9 mouse cellular contexts compared by ENCODE assay signal in the genomic region with DNA sequence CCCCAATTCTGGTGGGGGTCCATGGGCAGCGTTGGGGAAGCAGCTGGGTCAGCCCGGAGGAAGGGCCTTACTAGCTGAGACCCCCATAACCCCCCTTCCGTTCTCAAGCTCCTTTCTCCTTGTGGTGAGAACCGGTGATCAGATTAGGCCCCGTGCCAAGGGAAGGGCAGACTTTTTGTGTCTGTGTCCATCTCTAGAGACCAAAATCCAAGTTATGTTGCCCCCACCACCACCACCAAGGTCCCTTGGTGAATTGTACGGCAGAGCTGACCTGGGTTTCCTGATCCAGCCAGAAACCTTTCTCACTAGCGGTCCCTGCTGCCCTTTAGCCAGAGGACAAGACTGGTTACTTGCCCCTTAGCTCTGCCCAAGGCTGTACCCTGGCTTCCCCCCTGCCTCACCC. TPM values are rescaled to one million over a fixed set of nuclear protein-coding genes. Genes with fewer than 3 reads are reported as not detected.
DNase-seq lines count a peak whose midpoint lies in the region; ATAC-seq and TF ChIP-seq lines count a peak whose summit lies in the region.
"Had no signal": no experiment of that assay in that cellular context is flagged by ENCODE, and none has a peak within 500 bp of the region (broad histone marks: within the 10 kb centered on the region; RNA-seq: fewer than 3 reads in every experiment).

No protein-coding gene starts in this region.

- intact Hi-C loops in left cerebral cortex, postnatal 36 days (cut with DNase I): loop anchor here (10.0 kb wide), 1 partner anchor 560 kb away; a partner anchor contains a TSS

- 6% methylated on average over 7 of the region's 7 CpGs for WGBS in embryonic facial prominence, embryonic 13.5 days
- WGBS in intestine, embryonic 16.5 days: 9% methylated on average over 7 of the region's 7 CpGs
- 1% methylated on average over 7 of the region's 7 CpGs for WGBS in neural tube, embryonic 15.5 days

- no peak for ATAC-seq in embryonic facial prominence, embryonic 13.5 days (ENCODE audit: insufficient number of reproducible peaks, insufficient read depth, low FRiP score, low TSS enrichment, low read depth)
- ATAC-seq in intestine, embryonic 16.5 days: no peak
- ATAC-seq in neural tube, embryonic 15.5 days (ENCODE audit: low FRiP score): 0 out of 2 replicates have a peak, but pooled peaks have one; percentile 4

- H3K9me3 ChIP-seq in embryonic facial prominence, embryonic 13.5 days: no peaks in the 10 kb centered on the region
- H3K9me3 ChIP-seq in intestine, embryonic 16.5 days (ENCODE audit: control insufficient read depth, low read length): no peaks in the 10 kb centered on the region
- no peaks in the 10 kb centered on the region for H3K9me3 ChIP-seq in neural tube, embryonic 15.5 days (replicated peaks)

- DNase-seq in layer of hippocampus, adult 2 months (ENCODE audit: low spot score in 2 of 2): no peak
- no peak for DNase-seq in layer of hippocampus, postnatal 14 days (ENCODE audit: low spot score in 2 of 2)
- DNase-seq in yolk sac, embryonic 10.5 days (ENCODE audit: low spot score): no peak
- no peak for DNase-seq in left cerebral cortex, postnatal 36 days (ENCODE audit: low spot score in 2 of 2)
- no peak for DNase-seq in thymus, postnatal 36 days

- H3K27me3 ChIP-seq in embryonic facial prominence, embryonic 13.5 days: peaks cover 17% of the 10 kb centered on the region
- H3K27me3 ChIP-seq in intestine, embryonic 16.5 days (replicated peaks; ENCODE audit: control insufficient read depth, insufficient read depth, low read length): no peaks in the 10 kb centered on the region
- H3K27me3 ChIP-seq in neural tube, embryonic 15.5 days (replicated peaks): no peaks in the 10 kb centered on the region

- H3K9ac ChIP-seq in embryonic facial prominence, embryonic 13.5 days: peak overlapping the region; percentile 58
- peak overlapping the region; percentile 64 for H3K9ac ChIP-seq in intestine, embryonic 16.5 days (ENCODE audit: low read depth, low read length)
- peak overlapping the region; percentile 77 for H3K9ac ChIP-seq in neural tube, embryonic 15.5 days (replicated peaks)

- H3K4me1 ChIP-seq in embryonic facial prominence, embryonic 13.5 days: peaks cover 11% of the 10 kb centered on the region; the same call in 1 of the 2 replicates
- H3K4me1 ChIP-seq in intestine, embryonic 16.5 days (ENCODE audit: control insufficient read depth, insufficient read depth, low read length): 0 out of 2 replicates have a peak, but pooled peaks cover 2% of the 10 kb centered on the region
- peaks cover 51% of the 10 kb centered on the region for H3K4me1 ChIP-seq in neural tube, embryonic 15.5 days

- peak overlapping the region; percentile 96 for H3K4me2 ChIP-seq in embryonic facial prominence, embryonic 13.5 days
- peak overlapping the region; percentile 85 for H3K4me2 ChIP-seq in intestine, embryonic 16.5 days (ENCODE audit: low read depth, low read length)
- H3K4me2 ChIP-seq in neural tube, embryonic 15.5 days: peak overlapping the region; percentile 59

- TF ChIP-seq CTCF in layer of hippocampus, adult 2 months (conservative IDR thresholded peaks at IDR 0.05): no peak

- no peaks in the 10 kb centered on the region for H3K36me3 ChIP-seq in embryonic facial prominence, embryonic 13.5 days
- H3K36me3 ChIP-seq in intestine, embryonic 16.5 days (ENCODE audit: control insufficient read depth, insufficient read depth, low read length): no peaks in the 10 kb centered on the region
- H3K36me3 ChIP-seq in neural tube, embryonic 15.5 days: no peaks in the 10 kb centered on the region

- peak overlapping the region; percentile 93 for H3K27ac ChIP-seq in layer of hippocampus, adult 2 months
- no peak overlapping the region for H3K27ac ChIP-seq in embryonic facial prominence, embryonic 13.5 days
- no peak overlapping the region for H3K27ac ChIP-seq in intestine, embryonic 16.5 days (ENCODE audit: low read length)
- peak overlapping the region; percentile 90 for H3K27ac ChIP-seq in neural tube, embryonic 15.5 days (replicated peaks)

- peak overlapping the region; percentile 65 for H3K4me3 ChIP-seq in layer of hippocampus, adult 2 months
- peak overlapping the region; percentile 56 for H3K4me3 ChIP-seq in embryonic facial prominence, embryonic 13.5 days
- peak overlapping the region; percentile 60 for H3K4me3 ChIP-seq in intestine, embryonic 16.5 days (ENCODE audit: low read length)
- H3K4me3 ChIP-seq in neural tube, embryonic 15.5 days (replicated peaks): peak overlapping the region; percentile 71

RNA-seq across cellular contexts. Expression of a gene that starts 0.9 kb away (rescaled TPM):
- 100 to 1,000 TPM; 188 to 202 TPM for total RNA-seq in layer of hippocampus, adult 2 months (2021)
- 100 to 1,000 TPM; 173 TPM for total RNA-seq in layer of hippocampus, postnatal 14 days (2021)
- polyA plus RNA-seq in embryonic facial prominence, embryonic 13.5 days (2015; fragmentation: Nextera tagmentation; extraction: Ambion mirVana): 1.8 and 2.4 TPM in 2 replicates
- 1.5 TPM in 2 replicates for polyA plus RNA-seq in intestine, embryonic 16.5 days (2015; fragmentation: Nextera tagmentation; extraction: Ambion mirVana)
- 40.1 and 47.3 TPM in 2 replicates for polyA plus RNA-seq in neural tube, embryonic 15.5 days (2015; fragmentation: Nextera tagmentation; extraction: Ambion mirVana)
- 100 to 1,000 TPM; 201 to 207 TPM for total RNA-seq in left cerebral cortex, postnatal 36 days (2021)
- polyA plus RNA-seq: activated CD4-positive, CD25-positive, alpha-beta regulatory T cell, adult 4 months had no signal

RNA-seq across cellular contexts. Expression of a gene that starts 37.4 kb away (rescaled TPM):
- not detected for total RNA-seq in layer of hippocampus, adult 2 months (2021)
- total RNA-seq in layer of hippocampus, postnatal 14 days (2021): not detected
- polyA plus RNA-seq in embryonic facial prominence, embryonic 13.5 days (2015; fragmentation: Nextera tagmentation; extraction: Ambion mirVana): not detected in 2 replicates
- polyA plus RNA-seq in intestine, embryonic 16.5 days (2015; fragmentation: Nextera tagmentation; extraction: Ambion mirVana): not detected in 2 replicates
- polyA plus RNA-seq in neural tube, embryonic 15.5 days (2015; fragmentation: Nextera tagmentation; extraction: Ambion mirVana): not detected in 2 replicates
- total RNA-seq in left cerebral cortex, postnatal 36 days (2021): not detected
- polyA plus RNA-seq: activated CD4-positive, CD25-positive, alpha-beta regulatory T cell, adult 4 months had no signal

RNA-seq across cellular contexts. Expression of a gene that starts 55.0 kb away (rescaled TPM):
- not detected for total RNA-seq in layer of hippocampus, adult 2 months (2021)
- not detected for total RNA-seq in layer of hippocampus, postnatal 14 days (2021)
- polyA plus RNA-seq in embryonic facial prominence, embryonic 13.5 days (2015; fragmentation: Nextera tagmentation; extraction: Ambion mirVana): not detected in 2 replicates
- polyA plus RNA-seq in intestine, embryonic 16.5 days (2015; fragmentation: Nextera tagmentation; extraction: Ambion mirVana): 0.73 and 0.82 TPM in 2 replicates
- not detected in 2 replicates for polyA plus RNA-seq in neural tube, embryonic 15.5 days (2015; fragmentation: Nextera tagmentation; extraction: Ambion mirVana)
- total RNA-seq in left cerebral cortex, postnatal 36 days (2021): not detected

Comparison
In these comparisons a context has a peak if more than half of its experiments do, and no peak if none do; other contexts are left out.
1. H3K27ac ChIP-seq: peak in layer of hippocampus, adult 2 months (single experiment) and neural tube, embryonic 15.5 days (single experiment); none in embryonic facial prominence, embryonic 13.5 days (single experiment) and intestine, embryonic 16.5 days (single experiment).
2. Peak in every context shown above with its lines, with median percentiles within 50 percentile points of each other: H3K4me3 ChIP-seq, H3K4me2 ChIP-seq and H3K9ac ChIP-seq.